Mouse (Mus musculus): ENCODE results near the gene Nfu1.
"Not testable (repeated sequence)": the region's sequence is repeated elsewhere in the genome, so short reads cannot be mapped to it uniquely, and the experiment has no call there.

Gene Nfu1

GRCm38 (mm10) chr6:87026980-87027379, 17.9 kb downstream of the Nfu1 start:
- DNase-seq (ENCODE audit: low spot score), result peak; percentile 15

- DNase-seq (ENCODE audit: low spot score), result no peak
Measured at GRCm38 (mm10) chr6:87028881-87029280, 19.8 kb downstream of the Nfu1 start.

- not testable (repeated sequence) for DNase-seq (ENCODE audit: low spot score)
Measured at GRCm38 (mm10) chr6:87031310-87031709, 22.3 kb downstream of the Nfu1 start.

- DNase-seq (ENCODE audit: low spot score), result no peak
Measured at GRCm38 (mm10) chr6:87032401-87032800, 23.4 kb downstream of the Nfu1 start.

- DNase-seq (ENCODE audit: low spot score), result no peak
Measured at GRCm38 (mm10) chr6:87034395-87034794, 25.4 kb downstream of the Nfu1 start.

GRCm38 (mm10) chr6:87037826-87038620, 29.0 kb downstream of the Nfu1 start:
- DNase-seq (ENCODE audit: low spot score), result no peak

- no peak for DNase-seq (ENCODE audit: low spot score)
Measured at GRCm38 (mm10) chr6:87039161-87039560, 30.1 kb downstream of the Nfu1 start.

GRCm38 (mm10) chr6:87040971-87041370, 31.9 kb downstream of the Nfu1 start:
- no peak for DNase-seq (ENCODE audit: low spot score)

- no peak for DNase-seq (ENCODE audit: low spot score)
Measured at GRCm38 (mm10) chr6:87041431-87041830, 32.4 kb downstream of the Nfu1 start.

GRCm38 (mm10) chr6:87042004-87042336, 32.9 kb downstream of the Nfu1 start:
- no peak for DNase-seq (ENCODE audit: low spot score)

- peak; percentile 97 for DNase-seq (ENCODE audit: low spot score)
Measured at GRCm38 (mm10) chr6:87042337-87043130, 33.5 kb downstream of the Nfu1 start, which contains the start of gene Gfpt1. Gene Gfpt1, plus strand, starts transcription at chr6:87042846.

- no peak for DNase-seq (ENCODE audit: low spot score)
Measured at GRCm38 (mm10) chr6:87043131-87043516, 34.1 kb downstream of the Nfu1 start.

GRCm38 (mm10) chr6:87044895-87045294, 35.9 kb downstream of the Nfu1 start:
- DNase-seq (ENCODE audit: low spot score), result no peak

GRCm38 (mm10) chr6:87045507-87045906, 36.5 kb downstream of the Nfu1 start:
- DNase-seq (ENCODE audit: low spot score), result no peak

GRCm38 (mm10) chr6:87048712-87049111, 39.7 kb downstream of the Nfu1 start:
- not testable (repeated sequence) for DNase-seq (ENCODE audit: low spot score)

GRCm38 (mm10) chr6:87051886-87052425, 42.9 kb downstream of the Nfu1 start:
- no peak for DNase-seq (ENCODE audit: low spot score)

- no peak for DNase-seq (ENCODE audit: low spot score)
Measured at GRCm38 (mm10) chr6:87054193-87054592, 45.2 kb downstream of the Nfu1 start.

- DNase-seq (ENCODE audit: low spot score), result no peak
Measured at GRCm38 (mm10) chr6:87059754-87060153, 50.7 kb downstream of the Nfu1 start.

- no peak for DNase-seq (ENCODE audit: low spot score)
Measured at GRCm38 (mm10) chr6:87063586-87063985, 54.5 kb downstream of the Nfu1 start.

GRCm38 (mm10) chr6:87068209-87068608, 59.2 kb downstream of the Nfu1 start:
- no peak for DNase-seq (ENCODE audit: low spot score)

GRCm38 (mm10) chr6:87069195-87069900, 60.3 kb downstream of the Nfu1 start:
- DNase-seq (ENCODE audit: low spot score), result no peak

GRCm38 (mm10) chr6:87070641-87071040, 61.6 kb downstream of the Nfu1 start:
- DNase-seq (ENCODE audit: low spot score), result no peak

Measured in urinary bladder, postnatal 14 days (tissue).